8 mouse cellular contexts compared by ENCODE assay signal in genomic region chr2:181864536-181864860, GRCm38 (mm10). TPM values are rescaled to one million over a fixed set of nuclear protein-coding genes. Genes with fewer than 3 reads are reported as not detected.
DNase-seq lines count a peak whose midpoint lies in the region; ATAC-seq and TF ChIP-seq lines count a peak whose summit lies in the region.

No protein-coding gene starts in this region.

- H3K4me2 ChIP-seq in embryonic facial prominence, embryonic 13.5 days: peak overlapping the region; percentile 85
- peak overlapping the region; percentile 68 for H3K4me2 ChIP-seq in intestine, embryonic 15.5 days (replicated peaks)
- peak overlapping the region; percentile 93 for H3K4me2 ChIP-seq in neural tube, embryonic 13.5 days

- peak overlapping the region; percentile 84 for H3K4me3 ChIP-seq in lung, adult 2 months (replicated peaks; ENCODE audit: extremely low read depth, low read depth, low read length)
- peak overlapping the region; percentile 78 for H3K4me3 ChIP-seq in embryonic facial prominence, embryonic 13.5 days
- H3K4me3 ChIP-seq in intestine, embryonic 15.5 days (replicated peaks): peak overlapping the region; percentile 78
- H3K4me3 ChIP-seq in neural tube, embryonic 13.5 days: peak overlapping the region; percentile 80

- no peak for TF ChIP-seq CTCF in lung, adult 2 months (IDR thresholded peaks at IDR 0.05; ENCODE audit: insufficient read depth, low read length)

- H3K36me3 ChIP-seq in embryonic facial prominence, embryonic 13.5 days: peaks cover 17% of the 10 kb centered on the region
- peaks cover 6% of the 10 kb centered on the region; the same call in 1 of the 2 replicates for H3K36me3 ChIP-seq in intestine, embryonic 15.5 days
- peaks cover 24% of the 10 kb centered on the region for H3K36me3 ChIP-seq in neural tube, embryonic 13.5 days

- peak; percentile 35; the same call in 1 of the 2 replicates for ATAC-seq in embryonic facial prominence, embryonic 13.5 days (ENCODE audit: insufficient number of reproducible peaks, insufficient read depth, low FRiP score, low TSS enrichment, low read depth)
- ATAC-seq in intestine, embryonic 15.5 days: no peak; the same call in 1 of the 2 replicates
- peak; percentile 37 for ATAC-seq in neural tube, embryonic 13.5 days (ENCODE audit: low read depth)

- peak overlapping the region; percentile 75 for H3K27ac ChIP-seq in embryonic facial prominence, embryonic 13.5 days
- peak overlapping the region; percentile 55 for H3K27ac ChIP-seq in intestine, embryonic 15.5 days
- H3K27ac ChIP-seq in neural tube, embryonic 13.5 days (replicated peaks): peak overlapping the region; percentile 88

- no peak for TF ChIP-seq POLR2A in lung, adult 2 months (IDR thresholded peaks at IDR 0.05; ENCODE audit: borderline replicate concordance, extremely low read depth, low read depth, low read length)

- peaks cover 5% of the 10 kb centered on the region; the same call in 1 of the 2 replicates for H3K4me1 ChIP-seq in lung, adult 2 months (ENCODE audit: control insufficient read depth, insufficient read depth, low read length)
- peaks cover 16% of the 10 kb centered on the region for H3K4me1 ChIP-seq in embryonic facial prominence, embryonic 13.5 days
- peaks cover 5% of the 10 kb centered on the region for H3K4me1 ChIP-seq in intestine, embryonic 15.5 days (replicated peaks)
- H3K4me1 ChIP-seq in neural tube, embryonic 13.5 days (replicated peaks): peaks cover 23% of the 10 kb centered on the region

- no peaks in the 10 kb centered on the region for H3K27me3 ChIP-seq in embryonic facial prominence, embryonic 13.5 days
- no peaks in the 10 kb centered on the region for H3K27me3 ChIP-seq in intestine, embryonic 15.5 days (replicated peaks)
- H3K27me3 ChIP-seq in neural tube, embryonic 13.5 days: no peaks in the 10 kb centered on the region

- no peak for DNase-seq in lung, adult 2 months
- no peak for DNase-seq in lung, postnatal 25 days (ENCODE audit: low spot score)
- no peak for DNase-seq in cerebellum, adult 18-20 months
- no peak for DNase-seq in gastrocnemius, postnatal 10 days
- DNase-seq in frontal cortex, postnatal 10 days (ENCODE audit: low spot score in 2 of 2): no peak

- no peaks in the 10 kb centered on the region for H3K9me3 ChIP-seq in embryonic facial prominence, embryonic 13.5 days
- no peaks in the 10 kb centered on the region for H3K9me3 ChIP-seq in intestine, embryonic 15.5 days
- no peaks in the 10 kb centered on the region for H3K9me3 ChIP-seq in neural tube, embryonic 13.5 days

- H3K9ac ChIP-seq in embryonic facial prominence, embryonic 13.5 days: peak overlapping the region; percentile 80
- peak overlapping the region; percentile 68 for H3K9ac ChIP-seq in intestine, embryonic 15.5 days
- peak overlapping the region; percentile 85 for H3K9ac ChIP-seq in neural tube, embryonic 13.5 days

- 0% methylated on average over 22 of the region's 22 CpGs for WGBS in lung, adult 2 months
- 0% methylated on average over 22 of the region's 22 CpGs for WGBS in embryonic facial prominence, embryonic 13.5 days
- under 1% methylated on average over 22 of the region's 22 CpGs for WGBS in intestine, embryonic 15.5 days
- 0% methylated on average over 22 of the region's 22 CpGs for WGBS in neural tube, embryonic 13.5 days

RNA-seq across cellular contexts. Expression of gene Polr3k, which starts 0.4 kb away (rescaled TPM):
- polyA plus RNA-seq in lung, adult 2 months (2012; rRNA removed): 2.8 and 5.0 TPM in 2 replicates
- 77.8 and 87.4 TPM in 2 replicates for polyA plus RNA-seq in embryonic facial prominence, embryonic 13.5 days (2015; fragmentation: Nextera tagmentation; extraction: Ambion mirVana)
- 80.6 and 86.0 TPM in 2 replicates for polyA plus RNA-seq in intestine, embryonic 15.5 days (2015; fragmentation: Nextera tagmentation; extraction: Ambion mirVana)
- polyA plus RNA-seq in neural tube, embryonic 13.5 days (2015; fragmentation: Nextera tagmentation; extraction: Ambion mirVana): 84.6 and 88.5 TPM in 2 replicates
- total RNA-seq in gastrocnemius, postnatal 10 days (2021): 10 to 100 TPM; 11.2 to 11.4 TPM

RNA-seq across cellular contexts. Expression of gene Pcmtd2, which starts 26.8 kb away (rescaled TPM):
- 22.5 and 34.4 TPM in 2 replicates for polyA plus RNA-seq in lung, adult 2 months (2012; rRNA removed)
- polyA plus RNA-seq in embryonic facial prominence, embryonic 13.5 days (2015; fragmentation: Nextera tagmentation; extraction: Ambion mirVana): 38.6 and 43.7 TPM in 2 replicates
- 24.7 and 30.4 TPM in 2 replicates for polyA plus RNA-seq in intestine, embryonic 15.5 days (2015; fragmentation: Nextera tagmentation; extraction: Ambion mirVana)
- 33.2 and 38.3 TPM in 2 replicates for polyA plus RNA-seq in neural tube, embryonic 13.5 days (2015; fragmentation: Nextera tagmentation; extraction: Ambion mirVana)
- total RNA-seq in gastrocnemius, postnatal 10 days (2021): 10 to 100 TPM; 22.2 to 25.2 TPM

Comparison
In these comparisons a context has a peak if more than half of its experiments do, and no peak if none do; other contexts are left out.
1. RNA of gene Polr3k, which starts 0.4 kb away (polyA plus RNA-seq): 84.6 to 88.5 TPM in neural tube, embryonic 13.5 days, 80.6 to 86.0 TPM in intestine, embryonic 15.5 days and 77.8 to 87.4 TPM in embryonic facial prominence, embryonic 13.5 days; 2.8 to 5.0 TPM in lung, adult 2 months; every median in the first group is over 10 times any median in the second.
2. Peak in every context shown above with its lines, with median percentiles within 50 percentile points of each other: H3K4me3 ChIP-seq, H3K27ac ChIP-seq, H3K4me2 ChIP-seq and H3K9ac ChIP-seq.